Mouse (Mus musculus) bone marrow macrophage, adult 2 months (primary cell): Measurements from ENCODE around the gene Ppp2r2c.

ENCODE experiments used
- CTCF ChIP-seq: IDR thresholded peaks from 2 replicates; pipeline ENCODE4 v1.5.1; 2012; ENCODE audit warnings: low read depth, mild to moderate bottlenecking, low read length, moderate library complexity
- POLR2A ChIP-seq: IDR thresholded peaks from 2 replicates; pipeline ENCODE4 v1.6.1; 2012; ENCODE audit warnings: mild to moderate bottlenecking, low read depth, low read length, borderline replicate concordance

DNA sequence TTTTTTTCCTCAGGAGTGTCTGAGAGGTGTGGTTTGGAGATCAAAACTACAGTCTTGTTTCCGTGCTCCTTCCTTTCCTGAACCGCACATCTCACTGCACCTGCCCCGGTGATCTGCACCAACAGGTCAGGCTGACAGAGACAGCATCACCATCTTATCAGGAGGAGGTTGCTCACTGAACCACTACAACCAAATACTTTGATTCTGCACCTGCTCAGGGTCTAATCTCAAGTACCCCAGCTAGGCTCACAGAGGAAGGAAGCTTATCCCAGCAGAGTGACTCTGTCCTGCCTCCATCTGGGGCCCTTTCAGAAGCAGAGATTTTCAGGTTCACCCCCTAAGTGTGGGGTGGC, 121.3 kb downstream of the Ppp2r2c start:
- no peak for TF ChIP-seq CTCF
- TF ChIP-seq POLR2A, result no peak
